Mouse (Mus musculus): ENCODE measurements around the gene Kcnk16.

- no peak for TF ChIP-seq GATA1 (IDR thresholded peaks at IDR 0.05; ENCODE audit: low read length)
- no peak for TF ChIP-seq TAL1 (IDR thresholded peaks at IDR 0.05; ENCODE audit: low read length)
Observed at GRCm38 (mm10) chr14:20226982-20227381, 42.0 kb downstream of the Kcnk16 start.
